Mouse (Mus musculus): ENCODE results near the gene Tnnt3.

GRCm38 (mm10) chr7:142474799-142475198 is 23.8 kb upstream of the Tnnt3 start:
- TF ChIP-seq EP300 (optimal IDR thresholded peaks at IDR 0.05) = no peak
- no peak for TF ChIP-seq CTCF (IDR thresholded peaks at IDR 0.05; ENCODE audit: low read depth)

Measured in stomach, postnatal 0 days (tissue).